Mouse (Mus musculus) heart, embryonic 16.5 days (tissue): ENCODE measurements around the gene Zfyve1. TPM values are rescaled to one million over a fixed set of nuclear protein-coding genes. Genes with fewer than 3 reads are reported as not detected.

Experiments
- ATAC-seq: fragments of 200-750 bp; cut with Nextera tagmentation; replicated peaks from 2 replicates; pipeline ENCODE4 v1.8.0; 2017; ENCODE audit warnings: moderate number of reproducible peaks; ENCODE audit not compliant: insufficient read depth, low FRiP score; ENCODE audit errors: extremely low read depth
- H3K27ac ChIP-seq: fragments of 300-500 bp; sonication (generic); 2 replicates; pipeline ENCODE4 v1.5.1; 2014; ENCODE audit warnings: mild to moderate bottlenecking, low read length, control low read depth, moderate library complexity
- H3K27me3 ChIP-seq: fragments of 300-500 bp; sonication (generic); 2 replicates; pipeline ENCODE4 v1.6.1; 2014; ENCODE audit warnings: low read length, mixed read lengths; ENCODE audit not compliant: control insufficient read depth, insufficient read depth
- H3K36me3 ChIP-seq: fragments of 300-500 bp; sonication (generic); 2 replicates; pipeline ENCODE4 v1.6.1; 2014; ENCODE audit not compliant: control insufficient read depth, insufficient read depth
- H3K4me1 ChIP-seq: fragments of 300-500 bp; sonication (generic); 2 replicates; pipeline ENCODE4 v1.6.1; 2014; ENCODE audit warnings: low read length, mixed read lengths; ENCODE audit not compliant: control insufficient read depth, insufficient read depth
- H3K4me2 ChIP-seq: fragments of 300-500 bp; sonication (generic); 2 replicates; pipeline ENCODE4 v1.6.1; 2014; ENCODE audit warnings: low read depth, mild to moderate bottlenecking, control low read depth, low read length
- H3K4me3 ChIP-seq: fragments of 300-500 bp; sonication (generic); 2 replicates; pipeline ENCODE4 v1.5.1; 2014; ENCODE audit warnings: mild to moderate bottlenecking, control low read depth, low read length
- H3K9ac ChIP-seq: fragments of 300-500 bp; sonication (generic); 2 replicates; pipeline ENCODE4 v1.6.1; 2014; ENCODE audit warnings: low read length, control low read depth
- H3K9me3 ChIP-seq: fragments of 300-500 bp; sonication (generic); replicated peaks from 2 replicates; pipeline ENCODE4 v1.6.1; 2016; ENCODE audit warnings: low read length; ENCODE audit not compliant: control insufficient read depth
- WGBS: fragments of 180-500 bp; shearing (Covaris S2); extraction: QIAGEN DNeasy Blood & Tissue Kit; methylation state at CpG from one replicate; pipeline ENCODE4 v1.1.7; 2014; 5-methylcytosine and 5-hydroxymethylcytosine counted together
- polyA plus RNA-seq: library from polyadenylated mRNA; unstranded; fragments of >200 nt; fragmentation: Nextera tagmentation; extraction: Ambion mirVana; gene quantifications from 2 replicates; pipeline ENCODE4 v1.2.1, GENCODE M21; 2015

The Zfyve1 gene
- polyA plus RNA-seq, 1 experiment from 2014 or later = 15.7 TPM

GRCm38 (mm10) chr12:83569866-83570265 lies 27.2 kb downstream of the Zfyve1 start:
- ATAC-seq = no peak
- no peaks in the 10 kb centered on the region for H3K9me3 ChIP-seq
- H3K27me3 ChIP-seq = no peaks in the 10 kb centered on the region
- 93% methylated on average over 3 of the region's 3 CpGs for WGBS
- H3K4me2 ChIP-seq = no peak overlapping the region
- H3K36me3 ChIP-seq = peaks cover 39% of the 10 kb centered on the region
- H3K9ac ChIP-seq = no peak overlapping the region
- H3K4me3 ChIP-seq = no peak overlapping the region
- no peaks in the 10 kb centered on the region for H3K4me1 ChIP-seq
- no peak overlapping the region for H3K27ac ChIP-seq

- H3K9ac ChIP-seq = no peak overlapping the region
- H3K4me1 ChIP-seq = no peaks in the 10 kb centered on the region
- H3K9me3 ChIP-seq = no peaks in the 10 kb centered on the region
- no peak overlapping the region for H3K4me2 ChIP-seq
- no peaks in the 10 kb centered on the region for H3K27me3 ChIP-seq
- no peak overlapping the region for H3K27ac ChIP-seq
- no peak for ATAC-seq
- peaks cover 40% of the 10 kb centered on the region for H3K36me3 ChIP-seq
- 91% methylated on average over 3 of the region's 3 CpGs for WGBS
- H3K4me3 ChIP-seq = no peak overlapping the region
Observed at GRCm38 (mm10) chr12:83562589-83562988, 34.4 kb downstream of the Zfyve1 start.

GRCm38 (mm10) chr12:83560189-83560588 lies 36.8 kb downstream of the Zfyve1 start:
- ATAC-seq = no peak
- Histone ChIP-seq H3K9me3 (no peaks in the 10 kb centered on the region), H3K4me3 (no peak overlapping the region), H3K4me2 (no peak overlapping the region), H3K4me1 (no peaks in the 10 kb centered on the region), H3K36me3 (peaks cover 33% of the 10 kb centered on the region), H3K27me3 (no peaks in the 10 kb centered on the region), H3K27ac (no peak overlapping the region), H3K9ac (no peak overlapping the region)
- 76% methylated on average over 6 of the region's 6 CpGs for WGBS

- no peaks in the 10 kb centered on the region for H3K9me3 ChIP-seq
- 92% methylated on average over 7 of the region's 7 CpGs for WGBS
- ATAC-seq = no peak
- H3K27ac ChIP-seq = no peak overlapping the region
- no peak overlapping the region for H3K4me3 ChIP-seq
- H3K36me3 ChIP-seq = peaks cover 39% of the 10 kb centered on the region
- H3K4me2 ChIP-seq = no peak overlapping the region
- no peaks in the 10 kb centered on the region for H3K4me1 ChIP-seq
- no peaks in the 10 kb centered on the region for H3K27me3 ChIP-seq
- no peak overlapping the region for H3K9ac ChIP-seq
Observed at GRCm38 (mm10) chr12:83558496-83558895, 38.5 kb downstream of the Zfyve1 start.

- Histone ChIP-seq H3K27me3 (no peaks in the 10 kb centered on the region), H3K4me3 (no peak overlapping the region), H3K4me2 (no peak overlapping the region), H3K9ac (no peak overlapping the region), H3K27ac (no peak overlapping the region), H3K9me3 (no peaks in the 10 kb centered on the region), H3K4me1 (no peaks in the 10 kb centered on the region), H3K36me3 (peaks cover 41% of the 10 kb centered on the region)
- 66% methylated on average over 9 of the region's 9 CpGs for WGBS
- ATAC-seq = no peak
Observed at GRCm38 (mm10) chr12:83555605-83556004, 41.4 kb downstream of the Zfyve1 start.

GRCm38 (mm10) chr12:83553816-83554215 lies 43.2 kb downstream of the Zfyve1 start:
- Histone ChIP-seq H3K36me3 (peaks cover 45% of the 10 kb centered on the region), H3K9ac (no peak overlapping the region), H3K4me3 (no peak overlapping the region), H3K4me2 (no peak overlapping the region), H3K4me1 (no peaks in the 10 kb centered on the region), H3K27me3 (no peaks in the 10 kb centered on the region), H3K27ac (no peak overlapping the region), H3K9me3 (no peaks in the 10 kb centered on the region)
- WGBS = 81% methylated on average over 4 of the region's 4 CpGs
- no peak for ATAC-seq

- H3K4me2 ChIP-seq = no peak overlapping the region
- no peak for ATAC-seq
- H3K36me3 ChIP-seq = peaks cover 46% of the 10 kb centered on the region
- no peak overlapping the region for H3K27ac ChIP-seq
- H3K4me3 ChIP-seq = no peak overlapping the region
- WGBS = 86% methylated on average over 16 of the region's 16 CpGs
- H3K9me3 ChIP-seq = no peaks in the 10 kb centered on the region
- no peaks in the 10 kb centered on the region for H3K4me1 ChIP-seq
- no peak overlapping the region for H3K9ac ChIP-seq
- no peaks in the 10 kb centered on the region for H3K27me3 ChIP-seq
Observed at GRCm38 (mm10) chr12:83551305-83551704, 45.7 kb downstream of the Zfyve1 start.

GRCm38 (mm10) chr12:83544791-83545190 lies 52.2 kb downstream of the Zfyve1 start:
- Histone ChIP-seq H3K36me3 (peaks cover 26% of the 10 kb centered on the region), H3K9ac (no peak overlapping the region), H3K27me3 (no peaks in the 10 kb centered on the region), H3K4me3 (no peak overlapping the region), H3K27ac (no peak overlapping the region), H3K9me3 (no peaks in the 10 kb centered on the region), H3K4me1 (peaks cover 3% of the 10 kb centered on the region; the same call in 1 of the 2 replicates), H3K4me2 (no peak overlapping the region)
- no peak for ATAC-seq

GRCm38 (mm10) chr12:83543997-83544396 lies 53.0 kb downstream of the Zfyve1 start:
- no peaks in the 10 kb centered on the region for H3K9me3 ChIP-seq
- no peak overlapping the region for H3K4me2 ChIP-seq
- peaks cover 3% of the 10 kb centered on the region; the same call in 1 of the 2 replicates for H3K4me1 ChIP-seq
- no peak overlapping the region for H3K27ac ChIP-seq
- peaks cover 31% of the 10 kb centered on the region for H3K36me3 ChIP-seq
- H3K27me3 ChIP-seq = no peaks in the 10 kb centered on the region
- no peak overlapping the region for H3K9ac ChIP-seq
- no peak overlapping the region for H3K4me3 ChIP-seq
- ATAC-seq = no peak
- WGBS = 81% methylated on average over 7 of the region's 7 CpGs

GRCm38 (mm10) chr12:83536039-83536438 lies 61.0 kb downstream of the Zfyve1 start:
- Histone ChIP-seq H3K4me3 (no peak overlapping the region), H3K9ac (no peak overlapping the region), H3K4me1 (no peaks in the 10 kb centered on the region), H3K9me3 (no peaks in the 10 kb centered on the region), H3K4me2 (no peak overlapping the region), H3K27ac (no peak overlapping the region), H3K27me3 (no peaks in the 10 kb centered on the region), H3K36me3 (peaks cover 24% of the 10 kb centered on the region)
- WGBS = 52% methylated on average over 9 of the region's 9 CpGs
- no peak for ATAC-seq
